Mouse (Mus musculus): ENCODE results near the gene S1pr3.

GRCm38 (mm10) chr13:51409936-51410481 is 1.6 kb downstream of the S1pr3 start:
- TF ChIP-seq CTCF (IDR thresholded peaks at IDR 0.05; ENCODE audit: extremely low read depth, insufficient read length, insufficient replicate concordance, low read depth, low read length) (no peak), POLR2A (IDR thresholded peaks at IDR 0.05; ENCODE audit: low read depth, low read length) (no peak)

Measured in small intestine, adult 2 months (tissue).